Mouse (Mus musculus) A20 (cell line): ENCODE measurements around the gene Tenm2.

Experiments
- DNase-seq: peaks from one replicate; pipeline ENCODE4 v3.0.0-alpha.2; 2011; ENCODE audit warnings: low read depth, low spot score

The Tenm2 gene

GRCm38 (mm10) chr11:36697816-36698215 is 537.9 kb downstream of the Tenm2 start:
- no peak for DNase-seq

- DNase-seq: no peak
These were observed 538.6 kb downstream of the Tenm2 start for GRCm38 (mm10) chr11:36697021-36697639.

- no peak for DNase-seq
These were observed 541.0 kb downstream of the Tenm2 start for GRCm38 (mm10) chr11:36694810-36695209.

- DNase-seq: no peak
These were observed 543.1 kb downstream of the Tenm2 start for GRCm38 (mm10) chr11:36692637-36693036.

- no peak for DNase-seq
These were observed 544.9 kb downstream of the Tenm2 start for GRCm38 (mm10) chr11:36690826-36691225.

GRCm38 (mm10) chr11:36686253-36686652 is 549.5 kb downstream of the Tenm2 start:
- no peak for DNase-seq

GRCm38 (mm10) chr11:36679361-36679760 is 556.4 kb downstream of the Tenm2 start:
- no peak for DNase-seq

- no peak for DNase-seq
These were observed 557.2 kb downstream of the Tenm2 start for GRCm38 (mm10) chr11:36678542-36678941.

GRCm38 (mm10) chr11:36678057-36678396 is 557.7 kb downstream of the Tenm2 start:
- DNase-seq: no peak

- no peak for DNase-seq
These were observed 558.3 kb downstream of the Tenm2 start for GRCm38 (mm10) chr11:36677321-36678056.

GRCm38 (mm10) chr11:36676446-36677284 is 559.1 kb downstream of the Tenm2 start:
- DNase-seq: no peak

- no peak for DNase-seq
These were observed 560.8 kb downstream of the Tenm2 start for GRCm38 (mm10) chr11:36674902-36675422.

GRCm38 (mm10) chr11:36674141-36674540 is 561.6 kb downstream of the Tenm2 start:
- DNase-seq: no peak

- DNase-seq: no peak
These were observed 564.6 kb downstream of the Tenm2 start for GRCm38 (mm10) chr11:36671196-36671595.

- DNase-seq: no peak
These were observed 571.7 kb downstream of the Tenm2 start for GRCm38 (mm10) chr11:36664026-36664425.

- no peak for DNase-seq
These were observed 572.2 kb downstream of the Tenm2 start for GRCm38 (mm10) chr11:36663571-36663970.

GRCm38 (mm10) chr11:36653656-36654323 is 582.0 kb downstream of the Tenm2 start:
- no peak for DNase-seq

- DNase-seq: no peak
These were observed 588.6 kb downstream of the Tenm2 start for GRCm38 (mm10) chr11:36647179-36647578.

GRCm38 (mm10) chr11:36635082-36635481 is 600.7 kb downstream of the Tenm2 start:
- DNase-seq: no peak

- no peak for DNase-seq
These were observed 603.6 kb downstream of the Tenm2 start for GRCm38 (mm10) chr11:36632201-36632600.

GRCm38 (mm10) chr11:36613807-36614206 is 622.0 kb downstream of the Tenm2 start:
- DNase-seq: no peak
